8 mouse cellular contexts compared by ENCODE assay signal in genomic region chr4:141871909-141872308, GRCm38 (mm10). TPM values are rescaled to one million over a fixed set of nuclear protein-coding genes. Genes with fewer than 3 reads are reported as not detected.
DNase-seq lines count a peak whose midpoint lies in the region; ATAC-seq lines count a peak whose summit lies in the region.

No protein-coding gene starts in this region.

- no peak for ATAC-seq in kidney, embryonic 16.5 days (ENCODE audit: low FRiP score, low TSS enrichment)
- ATAC-seq in liver, embryonic 11.5 days (replicated peaks; ENCODE audit: low FRiP score): no peak

- no peaks in the 10 kb centered on the region for H3K9me3 ChIP-seq in kidney, embryonic 16.5 days (ENCODE audit: low read length)
- no peaks in the 10 kb centered on the region for H3K9me3 ChIP-seq in liver, embryonic 11.5 days (ENCODE audit: control insufficient read depth, low read length)

- H3K4me2 ChIP-seq in kidney, embryonic 16.5 days (replicated peaks; ENCODE audit: low read depth, low read length): peak overlapping the region; percentile 18; the same call in 1 of the 2 replicates
- peak overlapping the region; percentile 97 for H3K4me2 ChIP-seq in liver, embryonic 11.5 days

- peaks cover 49% of the 10 kb centered on the region for H3K4me1 ChIP-seq in kidney, embryonic 16.5 days (ENCODE audit: insufficient read depth, low read length)
- H3K4me1 ChIP-seq in liver, embryonic 11.5 days (replicated peaks; ENCODE audit: control insufficient read depth, insufficient read depth, low read length): peaks cover 38% of the 10 kb centered on the region

- no peaks in the 10 kb centered on the region for H3K36me3 ChIP-seq in kidney, embryonic 16.5 days (ENCODE audit: insufficient read depth, low read length)
- no peaks in the 10 kb centered on the region for H3K36me3 ChIP-seq in liver, embryonic 11.5 days (ENCODE audit: control insufficient read depth, insufficient read depth, low read length)

- peak overlapping the region; percentile 35 for H3K9ac ChIP-seq in kidney, embryonic 16.5 days (replicated peaks; ENCODE audit: low read length)
- H3K9ac ChIP-seq in liver, embryonic 11.5 days (ENCODE audit: low read depth, low read length): no peak overlapping the region

- 65% methylated on average over 9 of the region's 9 CpGs for WGBS in kidney, embryonic 16.5 days
- 76% methylated on average over 9 of the region's 9 CpGs for WGBS in liver, embryonic 11.5 days

- no peak overlapping the region for H3K4me3 ChIP-seq in kidney, embryonic 16.5 days (ENCODE audit: low read length)
- no peak overlapping the region; the same call in 1 of the 2 replicates for H3K4me3 ChIP-seq in liver, embryonic 11.5 days (ENCODE audit: low read depth, low read length)

- no peak for DNase-seq in kidney, postnatal 4 days
- DNase-seq in cerebellum, adult 18-20 months: peak; percentile 71 to 74
- DNase-seq in frontal cortex, postnatal 10 days (ENCODE audit: low spot score in 2 of 2): peak; percentile 64 to 69
- no peak for DNase-seq in liver, embryonic 11.5 days (ENCODE audit: low spot score)
- peak; percentile 47 for DNase-seq in right cerebral cortex, postnatal 4 days
- no peak for DNase-seq in c-Kit-positive CD71-positive TER-119-positive erythroid progenitor cells, embryonic 14.5 days (ENCODE audit: low spot score)
- DNase-seq in MN1 (ENCODE audit: low spot score): no peak

- H3K27ac ChIP-seq in kidney, embryonic 16.5 days (ENCODE audit: low read length): no peak overlapping the region
- no peak overlapping the region; the same call in 1 of the 2 replicates for H3K27ac ChIP-seq in liver, embryonic 11.5 days (ENCODE audit: low read depth, low read length)

- H3K27me3 ChIP-seq in kidney, embryonic 16.5 days (ENCODE audit: insufficient read depth, low read length): peaks cover 6% of the 10 kb centered on the region; the same call in 1 of the 2 replicates
- 0 out of 2 replicates have a peak, but pooled peaks cover 2% of the 10 kb centered on the region for H3K27me3 ChIP-seq in liver, embryonic 11.5 days (replicated peaks; ENCODE audit: control insufficient read depth, insufficient read depth, low read length)

RNA-seq across cellular contexts. Expression of gene Efhd2, which starts 2.8 kb away (rescaled TPM):
- polyA plus RNA-seq in kidney, embryonic 16.5 days (2015; fragmentation: Nextera tagmentation; extraction: Ambion mirVana): 58.5 and 62.4 TPM in 2 replicates
- 62.1 and 69.1 TPM in 2 replicates for polyA plus RNA-seq in liver, embryonic 11.5 days (2014; fragmentation: Nextera tagmentation; extraction: Ambion mirVana)

RNA-seq across cellular contexts. Expression of gene Ctrc, which starts 25.8 kb away (rescaled TPM):
- polyA plus RNA-seq in kidney, embryonic 16.5 days (2015; fragmentation: Nextera tagmentation; extraction: Ambion mirVana): not detected in 2 replicates
- not detected in 2 replicates for polyA plus RNA-seq in liver, embryonic 11.5 days (2014; fragmentation: Nextera tagmentation; extraction: Ambion mirVana)

RNA-seq across cellular contexts. Expression of gene Cela2a, which starts 45.9 kb away (rescaled TPM):
- 0.17 TPM in 1 of 2 replicates, not detected in the other for polyA plus RNA-seq in kidney, embryonic 16.5 days (2015; fragmentation: Nextera tagmentation; extraction: Ambion mirVana)
- not detected in 2 replicates for polyA plus RNA-seq in liver, embryonic 11.5 days (2014; fragmentation: Nextera tagmentation; extraction: Ambion mirVana)

Comparison
In these comparisons a context has a peak if more than half of its experiments do, and no peak if none do; other contexts are left out.
1. DNase-seq: peak in cerebellum, adult 18-20 months (2 of 2), frontal cortex, postnatal 10 days (2 of 2) and right cerebral cortex, postnatal 4 days (single experiment); none in kidney, postnatal 4 days (0 of 2), liver, embryonic 11.5 days (single experiment), c-Kit-positive CD71-positive TER-119-positive erythroid progenitor cells, embryonic 14.5 days (single experiment) and MN1 (single experiment).